Mouse (Mus musculus) adrenal gland, adult 2 months (tissue): ENCODE results near the gene Efhd1. TPM values are rescaled to one million over a fixed set of nuclear protein-coding genes. Genes with fewer than 3 reads are reported as not detected.

Experiments
- DNase-seq: peaks from one replicate; pipeline ENCODE4 v3.0.0; 2021
- polyA plus RNA-seq: library from polyadenylated mRNA; depleted of rRNA; stranded (reverse); fragments of >200 nt; gene quantifications from 2 replicates; pipeline ENCODE4 v1.2.3, GENCODE M21; 2012
- total RNA-seq, 2 experiments: library from RNA; stranded (reverse); gene quantifications; 2 replicates each; pipeline ENCODE4 v1.2.3; 2021

Efhd1 gene
- total and polyA plus RNA-seq, 3 experiments = 337 to 581 (median 341) TPM

GRCm38 (mm10) chr1:87266296-87267090 is 2.3 kb downstream of the Efhd1 start:
- no peak for DNase-seq

GRCm38 (mm10) chr1:87270204-87270603 is 6.0 kb downstream of the Efhd1 start:
- DNase-seq = no peak

GRCm38 (mm10) chr1:87270641-87271467 is 6.7 kb downstream of the Efhd1 start:
- peak; percentile 65 for DNase-seq

GRCm38 (mm10) chr1:87271596-87271995 is 7.4 kb downstream of the Efhd1 start:
- peak; percentile 58 for DNase-seq

GRCm38 (mm10) chr1:87272462-87272861 is 8.3 kb downstream of the Efhd1 start:
- DNase-seq = peak; percentile 84

GRCm38 (mm10) chr1:87273514-87273942 is 9.4 kb downstream of the Efhd1 start:
- peak; percentile 94 for DNase-seq

GRCm38 (mm10) chr1:87274134-87274533 is 10.0 kb downstream of the Efhd1 start:
- no peak for DNase-seq

- DNase-seq = no peak
Measured at GRCm38 (mm10) chr1:87275151-87275550, 11.0 kb downstream of the Efhd1 start.

- DNase-seq = no peak
Measured at GRCm38 (mm10) chr1:87276056-87276455, 11.9 kb downstream of the Efhd1 start.

GRCm38 (mm10) chr1:87280281-87280680 is 16.1 kb downstream of the Efhd1 start:
- DNase-seq = no peak

GRCm38 (mm10) chr1:87281599-87282412 is 17.6 kb downstream of the Efhd1 start:
- DNase-seq = peak; percentile 69

GRCm38 (mm10) chr1:87282413-87282788 is 18.2 kb downstream of the Efhd1 start:
- no peak for DNase-seq

GRCm38 (mm10) chr1:87283410-87283960 is 19.3 kb downstream of the Efhd1 start:
- no peak for DNase-seq

GRCm38 (mm10) chr1:87287105-87287504 is 22.9 kb downstream of the Efhd1 start:
- peak; percentile 54 for DNase-seq

GRCm38 (mm10) chr1:87291416-87291815 is 27.3 kb downstream of the Efhd1 start:
- peak; percentile 45 for DNase-seq

GRCm38 (mm10) chr1:87292420-87293190 is 28.4 kb downstream of the Efhd1 start:
- DNase-seq = peak; percentile 80

GRCm38 (mm10) chr1:87294063-87294710 is 30.0 kb downstream of the Efhd1 start:
- no peak for DNase-seq

GRCm38 (mm10) chr1:87294951-87295350 is 30.8 kb downstream of the Efhd1 start:
- no peak for DNase-seq

GRCm38 (mm10) chr1:87297346-87297925 is 33.3 kb downstream of the Efhd1 start:
- DNase-seq = no peak
